Mouse (Mus musculus) neural tube, embryonic 10.5 days (tissue): ENCODE results near the gene Cwc15.

ENCODE experiments used
- DNase-seq: peaks from one replicate; pipeline ENCODE4 v3.0.0-alpha.2; 2017; ENCODE audit warnings: low spot score; ENCODE audit errors: extremely low spot score

The Cwc15 gene

DNA sequence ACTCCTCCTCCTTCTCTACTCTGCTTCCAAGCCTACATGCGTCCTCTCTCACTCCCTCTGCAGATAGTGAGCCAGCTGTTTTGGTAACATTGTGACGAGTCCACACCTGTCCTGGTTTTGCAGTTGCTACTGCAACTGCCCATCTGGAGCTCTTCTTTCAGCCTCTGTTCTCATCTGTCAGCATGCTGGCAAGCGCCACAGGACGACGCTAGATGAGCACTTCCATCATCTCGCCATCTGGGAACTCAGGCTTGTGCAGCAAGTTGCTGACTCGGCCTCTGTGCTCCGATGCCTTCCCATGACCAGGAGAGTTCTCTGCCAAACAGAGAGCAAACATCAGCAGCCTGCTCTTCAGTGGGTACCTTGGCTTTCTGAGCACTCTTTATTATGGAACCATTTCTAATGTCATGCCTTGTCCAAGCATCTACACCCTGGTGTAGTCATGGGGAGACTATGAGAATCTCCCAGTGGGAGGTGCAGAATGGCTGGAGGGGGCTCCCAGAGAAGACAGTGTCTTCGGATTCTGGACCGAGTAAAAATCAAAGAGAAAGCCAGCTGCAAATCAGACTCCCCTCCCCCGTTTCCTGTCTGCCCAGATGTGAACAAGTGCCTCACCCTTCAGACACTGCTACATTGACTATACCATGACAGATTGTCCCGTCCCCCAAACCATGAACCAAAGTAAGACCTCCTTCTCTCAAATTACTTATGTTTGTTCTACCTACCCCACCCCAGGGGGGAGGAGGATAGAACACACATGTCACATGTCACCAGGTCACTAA lies 47.4 kb downstream of the Cwc15 start:
- peak; percentile 19 for DNase-seq

DNA sequence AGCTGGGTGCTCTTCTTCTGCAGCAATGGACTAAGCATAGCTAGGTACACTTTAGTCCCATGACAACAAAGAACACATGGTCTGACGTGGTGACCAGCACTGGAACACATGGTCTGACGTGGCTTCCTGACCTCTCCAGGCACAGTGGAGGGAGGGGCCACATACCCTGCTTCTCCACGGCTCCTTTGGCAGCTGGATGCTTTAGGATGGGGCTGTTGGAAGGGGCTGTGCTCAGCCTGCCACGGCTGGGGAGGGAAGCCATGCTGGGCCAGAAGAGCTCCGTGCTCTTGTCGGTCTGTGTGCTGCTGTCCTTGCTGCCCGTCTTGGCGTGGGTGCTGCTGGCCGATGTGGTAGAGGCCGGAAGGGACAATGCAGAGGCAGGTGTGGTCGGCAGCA lies 47.9 kb downstream of the Cwc15 start:
- peak; percentile 23 for DNase-seq

GRCm38 (mm10) chr9:14558332-14558731 lies 57.9 kb downstream of the Cwc15 start:
- DNase-seq, result no peak

DNA sequence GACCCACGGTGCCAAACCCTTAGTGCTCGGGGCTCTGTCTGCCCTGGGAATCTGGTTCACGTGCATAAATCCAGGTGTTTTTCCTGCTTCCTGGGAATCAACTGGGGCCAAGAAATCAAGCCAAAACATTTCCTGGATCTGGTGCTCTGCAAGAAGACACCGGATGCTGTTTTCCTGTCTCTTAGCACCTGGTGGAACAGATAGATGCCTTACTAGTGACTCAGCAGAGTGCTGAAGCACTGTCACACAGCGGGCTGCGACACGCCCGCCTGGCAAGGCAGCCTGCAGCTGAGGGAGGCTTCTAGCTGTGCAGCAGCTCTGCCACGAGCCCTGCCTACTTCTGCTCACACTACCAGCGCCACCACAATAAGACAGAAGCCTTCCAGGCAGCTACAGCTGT lies 59.0 kb downstream of the Cwc15 start:
- DNase-seq, result no peak

GRCm38 (mm10) chr9:14559996-14560395 lies 59.6 kb downstream of the Cwc15 start:
- no peak for DNase-seq
